Mouse (Mus musculus) forebrain, postnatal 0 days (tissue): ENCODE measurements at regions not wholly inside any gene's neighbourhood (a gene's known extent, or its start where the extent isn't known, plus 50 kb on each side); places are given as distances from the start of the nearest gene placed in this dataset.

Source experiments
- ATAC-seq: fragments of 200-750 bp; cut with Nextera tagmentation; 2 replicates; pipeline ENCODE4 v1.8.0; 2017; ENCODE audit warnings: mild to moderate bottlenecking, moderate library complexity
- DNase-seq: peaks from one replicate; pipeline ENCODE4 v3.0.0-alpha.2; 2015
- H3K27ac ChIP-seq: fragments of 300-500 bp; sonication (generic); 2 replicates; pipeline ENCODE4 v1.5.1; 2014; ENCODE audit warnings: low read depth, mild to moderate bottlenecking, antibody characterized with exemption, low read length, moderate library complexity, mixed read lengths
- H3K27me3 ChIP-seq: fragments of 300-500 bp; sonication (generic); 2 replicates; pipeline ENCODE4 v1.6.1; 2014; ENCODE audit warnings: mild to moderate bottlenecking, low read length, mixed read lengths; ENCODE audit not compliant: insufficient read depth
- H3K36me3 ChIP-seq: fragments of 300-500 bp; sonication (generic); 2 replicates; pipeline ENCODE4 v1.6.1; 2014; ENCODE audit warnings: mild to moderate bottlenecking, moderate library complexity; ENCODE audit not compliant: insufficient read depth
- H3K4me1 ChIP-seq: fragments of 300-500 bp; sonication (generic); 2 replicates; pipeline ENCODE4 v1.6.1; 2014; ENCODE audit warnings: antibody characterized with exemption; ENCODE audit not compliant: insufficient read depth
- H3K4me2 ChIP-seq: fragments of 300-500 bp; sonication (generic); 2 replicates; pipeline ENCODE4 v1.6.1; 2014; ENCODE audit warnings: low read depth, mild to moderate bottlenecking, moderate library complexity
- H3K4me3 ChIP-seq: fragments of 300-500 bp; sonication (generic); 2 replicates; pipeline ENCODE4 v1.5.1; 2014; ENCODE audit warnings: low read depth, low read length, mixed read lengths
- H3K9ac ChIP-seq: fragments of 300-500 bp; sonication (generic); 2 replicates; pipeline ENCODE4 v1.6.1; 2014; ENCODE audit warnings: mild to moderate bottlenecking
- H3K9me3 ChIP-seq: fragments of 300-500 bp; sonication (generic); 2 replicates; pipeline ENCODE4 v1.6.1; 2016; ENCODE audit warnings: low read length
- CTCF ChIP-seq: sonication (generic); IDR thresholded peaks from 2 replicates; pipeline ENCODE4 v1.5.1; 2016; ENCODE audit warnings: antibody characterized with exemption, control low read depth, low read depth
- WGBS: fragments of 180-500 bp; shearing (Covaris S2); extraction: QIAGEN DNeasy Blood & Tissue Kit; methylation state at CpG from one replicate; pipeline ENCODE4 v1.1.7; 2014; 5-methylcytosine and 5-hydroxymethylcytosine counted together

- Histone ChIP-seq H3K9ac (no peak overlapping the region; the same call in 1 of the 2 replicates), H3K4me2 (peak overlapping the region; percentile 17; the same call in 1 of the 2 replicates), H3K36me3 (no peaks in the 10 kb centered on the region), H3K9me3 (no peaks in the 10 kb centered on the region), H3K27me3 (no peaks in the 10 kb centered on the region), H3K4me1 (no peaks in the 10 kb centered on the region), H3K4me3 (no peak overlapping the region), H3K27ac (0 out of 2 replicates have a peak overlapping the region, but pooled peaks have one; percentile 22)
- TF ChIP-seq CTCF, result peak; percentile 80
- DNase-seq (peak; percentile 85), ATAC-seq (peak; percentile 97)
- WGBS, result 27% methylated on average over 9 of the region's 9 CpGs
These were observed 321.7 kb upstream of the Map3k7 start for GRCm38 (mm10) chr4:31642161-31642560.

GRCm38 (mm10) chr4:31642593-31643290 lies 321.2 kb upstream of the Map3k7 start:
- DNase-seq, result no peak
- H3K27me3 ChIP-seq, result no peaks in the 10 kb centered on the region
- no peaks in the 10 kb centered on the region for H3K4me1 ChIP-seq
- 48% methylated on average over 10 of the region's 10 CpGs for WGBS
- no peak overlapping the region for H3K27ac ChIP-seq
- TF ChIP-seq CTCF, result no peak
- H3K4me2 ChIP-seq, result peak overlapping the region; percentile 17; the same call in 1 of the 2 replicates
- peak; percentile 48; the same call in 1 of the 2 replicates for ATAC-seq
- H3K4me3 ChIP-seq, result no peak overlapping the region
- H3K9ac ChIP-seq, result no peak overlapping the region
- no peaks in the 10 kb centered on the region for H3K9me3 ChIP-seq
- no peaks in the 10 kb centered on the region for H3K36me3 ChIP-seq

- Histone ChIP-seq H3K4me2 (no peak overlapping the region), H3K9ac (no peak overlapping the region), H3K4me1 (no peaks in the 10 kb centered on the region), H3K27ac (no peak overlapping the region), H3K27me3 (no peaks in the 10 kb centered on the region), H3K9me3 (no peaks in the 10 kb centered on the region), H3K36me3 (no peaks in the 10 kb centered on the region), H3K4me3 (no peak overlapping the region)
- TF ChIP-seq CTCF, result no peak
- WGBS, result 91% methylated on average over 8 of the region's 8 CpGs
- DNase-seq (no peak), ATAC-seq (no peak)
These were observed 315.1 kb upstream of the Map3k7 start for GRCm38 (mm10) chr4:31648631-31649368.

DNA sequence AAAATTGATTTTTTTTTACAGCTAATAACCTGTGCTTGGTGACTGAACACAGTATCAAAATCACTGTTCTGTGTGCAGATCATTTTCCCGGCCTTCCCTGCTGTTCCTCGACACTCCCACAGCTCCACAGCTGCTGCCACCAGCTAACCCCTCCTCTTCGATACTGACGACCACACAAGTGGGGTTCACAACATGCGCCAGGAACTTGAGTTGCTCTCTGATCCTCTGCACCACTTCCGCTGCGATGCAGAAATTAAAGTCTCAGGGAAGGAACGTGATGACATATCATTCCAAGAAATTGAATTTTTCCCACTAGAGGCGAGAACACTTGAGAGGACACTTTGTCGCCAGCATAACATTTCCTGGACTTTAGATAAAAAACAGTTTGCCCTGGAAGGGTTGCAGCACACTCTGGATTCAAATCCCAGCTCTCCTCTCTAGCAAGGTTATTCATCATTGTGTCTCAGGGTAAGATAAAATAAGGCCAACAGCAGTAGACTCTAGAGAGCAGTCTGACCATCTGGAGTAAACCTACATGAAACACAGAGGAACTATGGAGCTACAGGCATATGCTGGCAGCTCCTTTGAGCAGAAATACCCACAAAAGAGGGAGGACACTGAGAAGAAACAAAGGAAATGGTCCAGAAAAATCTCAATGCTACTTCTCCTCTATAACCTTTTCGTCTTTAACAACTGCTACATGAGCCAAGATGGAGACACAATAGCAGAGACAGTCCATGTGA lies 308.4 kb upstream of the Map3k7 start:
- DNase-seq (no peak), ATAC-seq (no peak)
- 71% methylated on average over 11 of the region's 11 CpGs for WGBS
- H3K27me3 ChIP-seq, result no peaks in the 10 kb centered on the region
- no peaks in the 10 kb centered on the region for H3K9me3 ChIP-seq
- no peak for TF ChIP-seq CTCF
- no peak overlapping the region for H3K9ac ChIP-seq
- H3K36me3 ChIP-seq, result no peaks in the 10 kb centered on the region
- no peak overlapping the region for H3K27ac ChIP-seq
- no peak overlapping the region for H3K4me2 ChIP-seq
- no peak overlapping the region for H3K4me3 ChIP-seq
- no peaks in the 10 kb centered on the region for H3K4me1 ChIP-seq

DNA sequence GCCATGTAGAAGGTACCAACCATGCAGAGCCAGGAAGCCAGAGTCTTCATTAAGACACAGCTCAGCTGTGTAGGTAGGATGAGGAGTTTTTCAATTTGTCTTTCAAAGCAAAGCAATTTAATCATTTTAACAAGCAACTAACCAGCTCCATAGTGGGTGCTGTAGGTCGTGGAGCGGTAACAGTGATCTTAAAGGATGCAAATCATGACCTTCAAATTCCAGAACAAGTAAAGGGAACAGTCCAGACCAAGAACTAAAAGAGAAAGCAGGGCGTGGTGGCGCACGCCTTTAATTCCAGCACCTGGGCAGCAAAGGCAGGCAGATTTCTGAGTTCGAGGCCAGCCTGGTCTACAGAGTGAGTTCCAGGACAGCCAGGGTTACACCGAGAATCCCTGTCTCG lies 307.8 kb upstream of the Map3k7 start:
- H3K9ac ChIP-seq, result no peak overlapping the region
- no peak overlapping the region for H3K4me3 ChIP-seq
- no peak overlapping the region for H3K4me2 ChIP-seq
- H3K27me3 ChIP-seq, result no peaks in the 10 kb centered on the region
- no peaks in the 10 kb centered on the region for H3K9me3 ChIP-seq
- H3K27ac ChIP-seq, result no peak overlapping the region
- WGBS, result 93% methylated on average over 8 of the region's 8 CpGs
- no peak for TF ChIP-seq CTCF
- H3K36me3 ChIP-seq, result no peaks in the 10 kb centered on the region
- H3K4me1 ChIP-seq, result no peaks in the 10 kb centered on the region
- ATAC-seq, result no peak
- DNase-seq, result no peak

DNA sequence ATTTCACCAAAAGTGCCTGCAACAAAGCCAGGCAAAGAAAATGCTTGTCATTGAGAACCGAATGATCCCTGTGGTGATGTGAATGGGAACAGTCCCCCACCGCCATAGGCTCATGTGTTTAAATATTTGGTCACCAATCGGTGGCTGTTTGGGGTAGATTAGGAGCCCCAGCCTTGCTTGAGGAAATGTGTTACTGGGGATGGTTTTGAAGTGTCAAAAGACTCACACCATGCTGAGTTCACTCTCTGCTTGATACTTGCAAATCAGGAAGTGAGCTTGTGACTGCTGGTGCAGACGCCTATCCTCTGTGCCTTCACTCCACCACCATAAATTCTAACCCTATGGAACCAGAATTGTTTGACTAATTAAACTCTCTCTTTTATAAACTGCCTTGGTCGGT lies 305.1 kb upstream of the Map3k7 start:
- Histone ChIP-seq H3K27ac (no peak overlapping the region), H3K9ac (no peak overlapping the region), H3K9me3 (no peaks in the 10 kb centered on the region), H3K27me3 (no peaks in the 10 kb centered on the region), H3K4me3 (no peak overlapping the region), H3K4me1 (no peaks in the 10 kb centered on the region), H3K36me3 (no peaks in the 10 kb centered on the region), H3K4me2 (no peak overlapping the region)
- WGBS, result 62% methylated on average over 5 of the region's 5 CpGs
- no peak for TF ChIP-seq CTCF
- DNase-seq (no peak), ATAC-seq (no peak)
